Mouse (Mus musculus): ENCODE data around the gene Eif2b2. TPM values are rescaled to one million over a fixed set of nuclear protein-coding genes. Genes with fewer than 3 reads are reported as not detected.

Eif2b2 gene
- polyA plus RNA-seq, 1 experiment from 2014 or later: 64.9 TPM

DNA sequence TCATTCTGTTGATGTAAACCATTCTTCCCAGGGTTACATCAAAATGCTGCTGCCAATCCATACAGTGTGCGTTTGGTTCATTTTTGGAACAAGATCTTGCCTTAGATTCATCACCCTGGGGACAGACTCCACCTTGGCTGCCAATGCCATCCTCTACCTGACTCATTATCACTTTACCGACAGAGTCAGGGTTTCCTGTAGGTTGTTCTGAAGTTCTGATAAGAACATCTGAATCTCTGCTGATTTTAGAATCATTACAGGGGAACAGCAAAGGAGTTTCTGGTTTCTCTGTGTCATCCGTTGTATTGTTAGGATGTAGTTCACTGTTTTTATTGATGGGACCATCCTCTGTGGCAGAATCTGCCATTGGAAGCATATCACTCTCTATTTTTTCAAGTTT, 47.0 kb downstream of the Eif2b2 start:
- no peak overlapping the region for H3K9ac ChIP-seq (replicated peaks; ENCODE audit: low read depth)
- H3K4me1 ChIP-seq (ENCODE audit: insufficient read depth, low read depth, low read length): no peaks in the 10 kb centered on the region; the same call in 1 of the 2 replicates
- H3K27me3 ChIP-seq (replicated peaks; ENCODE audit: insufficient read depth, low read length): no peaks in the 10 kb centered on the region
- no peak overlapping the region for H3K4me2 ChIP-seq (replicated peaks; ENCODE audit: low read depth, low read length)
- H3K27ac ChIP-seq (ENCODE audit: low read length): no peak overlapping the region
- TF ChIP-seq EP300 (IDR thresholded peaks at IDR 0.05): no peak
- TF ChIP-seq CTCF (IDR thresholded peaks at IDR 0.05): no peak
- no peaks in the 10 kb centered on the region for H3K9me3 ChIP-seq (ENCODE audit: low read length)
- no peak overlapping the region for H3K4me3 ChIP-seq (ENCODE audit: low read depth, low read length)
- no peak for ATAC-seq
- WGBS: 84% methylated on average over 3 of the region's 3 CpGs
- no peaks in the 10 kb centered on the region for H3K36me3 ChIP-seq (ENCODE audit: insufficient read depth, low read length)
- DNase-seq (ENCODE audit: low spot score): no peak

DNA sequence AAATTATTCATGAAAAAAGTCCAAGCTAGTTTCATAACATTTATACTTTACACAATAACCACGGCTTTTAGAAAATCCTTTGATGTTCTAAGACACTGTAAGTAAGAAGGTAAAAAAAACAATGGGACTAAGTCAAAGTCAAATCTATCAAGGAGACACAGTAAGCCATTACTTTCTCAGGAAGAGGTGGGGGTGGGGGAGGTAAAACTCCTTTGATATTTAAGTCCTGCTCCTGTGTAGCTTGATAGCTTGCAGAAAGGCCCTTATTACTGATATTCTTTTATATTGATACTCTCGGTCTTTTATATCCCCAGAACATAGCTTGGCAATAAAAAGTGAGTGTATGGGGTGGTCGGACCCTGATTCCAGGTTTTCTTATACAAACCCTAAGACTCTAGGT, 50.5 kb downstream of the Eif2b2 start:
- Histone ChIP-seq H3K4me3 (ENCODE audit: low read depth, low read length) (peak overlapping the region; percentile 53), H3K4me1 (ENCODE audit: insufficient read depth, low read depth, low read length) (no peaks in the 10 kb centered on the region; the same call in 1 of the 2 replicates), H3K27me3 (replicated peaks; ENCODE audit: insufficient read depth, low read length) (no peaks in the 10 kb centered on the region), H3K36me3 (ENCODE audit: insufficient read depth, low read length) (no peaks in the 10 kb centered on the region), H3K9ac (replicated peaks; ENCODE audit: low read depth) (peak overlapping the region; percentile 46), H3K27ac (ENCODE audit: low read length) (no peak overlapping the region), H3K9me3 (ENCODE audit: low read length) (no peaks in the 10 kb centered on the region), H3K4me2 (replicated peaks; ENCODE audit: low read depth, low read length) (peak overlapping the region; percentile 50)
- no peak for ATAC-seq
- WGBS: 43% methylated on average over 3 of the region's 3 CpGs
- TF ChIP-seq EP300 (IDR thresholded peaks at IDR 0.05): no peak
- no peak for TF ChIP-seq CTCF (IDR thresholded peaks at IDR 0.05)
- DNase-seq (ENCODE audit: low spot score): no peak

GRCm38 (mm10) chr12:85270319-85270718, 51.0 kb downstream of the Eif2b2 start, which contains the start of gene Mlh3:
Gene Mlh3, minus strand, starts transcription at chr12:85270599.
- H3K36me3 ChIP-seq (ENCODE audit: insufficient read depth, low read length): no peaks in the 10 kb centered on the region
- 3% methylated on average over 34 of the region's 35 CpGs for WGBS
- no peak for TF ChIP-seq EP300 (IDR thresholded peaks at IDR 0.05)
- TF ChIP-seq CTCF (IDR thresholded peaks at IDR 0.05): peak; percentile 69

DNA sequence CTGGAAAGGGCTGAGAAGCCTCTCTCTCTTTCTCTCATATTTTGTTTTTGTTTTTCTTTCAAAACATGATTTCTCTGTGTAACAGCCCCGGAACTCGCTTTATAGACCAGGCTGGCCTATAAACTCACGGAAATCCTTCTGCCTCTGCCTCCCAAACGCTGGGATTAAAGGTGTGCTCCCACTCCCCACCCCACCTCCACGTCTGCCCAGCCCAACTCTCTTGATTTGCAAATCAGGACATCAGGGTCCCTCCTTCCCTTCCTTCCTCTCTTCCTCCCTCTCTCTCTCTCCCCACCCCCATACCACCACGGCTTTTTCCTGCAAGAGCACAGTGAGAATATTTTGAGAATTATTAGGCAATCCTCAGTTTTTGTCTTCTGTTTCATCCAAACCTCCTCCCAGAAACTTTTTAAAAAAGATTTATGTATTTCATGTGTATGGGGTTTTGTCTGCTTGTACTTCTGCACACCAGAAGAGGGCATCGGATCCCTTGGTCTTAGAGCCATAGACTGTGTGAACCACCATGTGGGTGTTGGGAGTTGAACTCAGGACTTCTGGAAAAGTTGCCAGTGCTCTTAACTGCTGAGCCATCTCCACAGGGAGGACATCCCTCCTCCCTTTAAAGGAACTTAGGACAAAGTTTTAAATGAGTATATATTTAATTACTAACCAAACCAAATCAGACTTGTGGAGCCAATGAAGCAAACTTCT, 52.0 kb downstream of the Eif2b2 start:
- no peak for ATAC-seq
- Histone ChIP-seq H3K9ac (replicated peaks; ENCODE audit: low read depth) (no peak overlapping the region), H3K27me3 (replicated peaks; ENCODE audit: insufficient read depth, low read length) (no peaks in the 10 kb centered on the region), H3K9me3 (ENCODE audit: low read length) (no peaks in the 10 kb centered on the region), H3K36me3 (ENCODE audit: insufficient read depth, low read length) (no peaks in the 10 kb centered on the region), H3K4me2 (replicated peaks; ENCODE audit: low read depth, low read length) (no peak overlapping the region), H3K27ac (ENCODE audit: low read length) (no peak overlapping the region), H3K4me1 (ENCODE audit: insufficient read depth, low read depth, low read length) (no peaks in the 10 kb centered on the region; the same call in 1 of the 2 replicates), H3K4me3 (ENCODE audit: low read depth, low read length) (no peak overlapping the region)
- 76% methylated on average over 7 of the region's 7 CpGs for WGBS
- TF ChIP-seq CTCF (IDR thresholded peaks at IDR 0.05) (no peak), EP300 (IDR thresholded peaks at IDR 0.05) (no peak)
- DNase-seq (ENCODE audit: low spot score): no peak

More at GRCm38 (mm10) chr12:85270319-85270718, 51.0 kb downstream of the Eif2b2 start, which contains the start of gene Mlh3:
- Histone ChIP-seq H3K27me3 (replicated peaks; ENCODE audit: insufficient read depth, low read length) (no peaks in the 10 kb centered on the region), H3K9ac (replicated peaks; ENCODE audit: low read depth) (peak within 1 kb of the TSS; percentile 46), H3K4me2 (replicated peaks; ENCODE audit: low read depth, low read length) (peak within 1 kb of the TSS; percentile 50), H3K9me3 (ENCODE audit: low read length) (no peaks in the 10 kb centered on the region), H3K4me1 (ENCODE audit: insufficient read depth, low read depth, low read length) (no peaks in the 10 kb centered on the region; the same call in 1 of the 2 replicates), H3K27ac (ENCODE audit: low read length) (no peak within 1 kb of the TSS), H3K4me3 (ENCODE audit: low read depth, low read length) (peak within 1 kb of the TSS; percentile 53)
- DNase-seq (ENCODE audit: low spot score): peak; percentile 91
- peak; percentile 87 for ATAC-seq

- H3K4me1 ChIP-seq (ENCODE audit: insufficient read depth, low read depth, low read length): no peaks in the 10 kb centered on the region; the same call in 1 of the 2 replicates
- no peaks in the 10 kb centered on the region for H3K27me3 ChIP-seq (replicated peaks; ENCODE audit: insufficient read depth, low read length)
- no peak for ATAC-seq
- no peak overlapping the region for H3K27ac ChIP-seq (ENCODE audit: low read length)
- no peaks in the 10 kb centered on the region for H3K9me3 ChIP-seq (ENCODE audit: low read length)
- 51% methylated on average over 4 of the region's 4 CpGs for WGBS
- no peak for TF ChIP-seq CTCF (IDR thresholded peaks at IDR 0.05)
- no peak for TF ChIP-seq EP300 (IDR thresholded peaks at IDR 0.05)
- no peak overlapping the region for H3K4me3 ChIP-seq (ENCODE audit: low read depth, low read length)
- H3K9ac ChIP-seq (replicated peaks; ENCODE audit: low read depth): no peak overlapping the region
- no peak overlapping the region for H3K4me2 ChIP-seq (replicated peaks; ENCODE audit: low read depth, low read length)
- H3K36me3 ChIP-seq (ENCODE audit: insufficient read depth, low read length): no peaks in the 10 kb centered on the region
- no peak for DNase-seq (ENCODE audit: low spot score)
Observed at GRCm38 (mm10) chr12:85271843-85272206, 52.5 kb downstream of the Eif2b2 start.

GRCm38 (mm10) chr12:85273508-85273907, 54.2 kb downstream of the Eif2b2 start:
- H3K9ac ChIP-seq (replicated peaks; ENCODE audit: low read depth): no peak overlapping the region
- ATAC-seq: peak; percentile 35; the same call in 1 of the 2 replicates
- peak; percentile 49 for DNase-seq (ENCODE audit: low spot score)

More at GRCm38 (mm10) chr12:85273508-85273907, 54.2 kb downstream of the Eif2b2 start:
- no peak for TF ChIP-seq CTCF (IDR thresholded peaks at IDR 0.05)
- TF ChIP-seq EP300 (IDR thresholded peaks at IDR 0.05): no peak
- WGBS: 41% methylated on average over 10 of the region's 10 CpGs
- no peaks in the 10 kb centered on the region for H3K9me3 ChIP-seq (ENCODE audit: low read length)
- no peak overlapping the region for H3K4me3 ChIP-seq (ENCODE audit: low read depth, low read length)
- H3K27me3 ChIP-seq (replicated peaks; ENCODE audit: insufficient read depth, low read length): no peaks in the 10 kb centered on the region
- H3K4me1 ChIP-seq (ENCODE audit: insufficient read depth, low read depth, low read length): no peaks in the 10 kb centered on the region; the same call in 1 of the 2 replicates
- no peak overlapping the region for H3K4me2 ChIP-seq (replicated peaks; ENCODE audit: low read depth, low read length)
- H3K36me3 ChIP-seq (ENCODE audit: insufficient read depth, low read length): no peaks in the 10 kb centered on the region
- H3K27ac ChIP-seq (ENCODE audit: low read length): no peak overlapping the region

Small RNAs within 50 kb of the gene (microRNA-seq; reads per million reads assigned to microRNA genes)
- not detected for gene Mir6938

Other genes starting within 250 kb of the Eif2b2 start
- 97.1 and 114 TPM in 2 replicates for gene Fcf1, start 248.6 kb upstream of the Eif2b2 start, polyA plus RNA-seq (2015; fragmentation: Nextera tagmentation; extraction: Ambion mirVana)
- gene Arel1, start 248.6 kb upstream of the Eif2b2 start, polyA plus RNA-seq (2015; fragmentation: Nextera tagmentation; extraction: Ambion mirVana): 7.3 and 7.8 TPM in 2 replicates
- 12.3 and 15.8 TPM in 2 replicates for gene Ylpm1, start 223.2 kb upstream of the Eif2b2 start, polyA plus RNA-seq (2015; fragmentation: Nextera tagmentation; extraction: Ambion mirVana)
- gene Prox2, start 108.7 kb upstream of the Eif2b2 start, polyA plus RNA-seq (2015; fragmentation: Nextera tagmentation; extraction: Ambion mirVana): 3.7 and 5.6 TPM in 2 replicates
- 70.7 and 72.5 TPM in 2 replicates for gene Dlst, start 108.6 kb upstream of the Eif2b2 start, polyA plus RNA-seq (2015; fragmentation: Nextera tagmentation; extraction: Ambion mirVana)
- gene Rps6kl1, start 68.2 kb upstream of the Eif2b2 start, polyA plus RNA-seq (2015; fragmentation: Nextera tagmentation; extraction: Ambion mirVana): 0.82 and 0.83 TPM in 2 replicates
- 12.7 and 19.0 TPM in 2 replicates for gene Pgf, start 41.7 kb upstream of the Eif2b2 start, polyA plus RNA-seq (2015; fragmentation: Nextera tagmentation; extraction: Ambion mirVana)
- gene Mlh3, start 51.1 kb downstream of the Eif2b2 start, polyA plus RNA-seq (2015; fragmentation: Nextera tagmentation; extraction: Ambion mirVana): 4.2 and 5.0 TPM in 2 replicates
- 54.9 and 68.2 TPM in 2 replicates for gene Acyp1, start 69.0 kb downstream of the Eif2b2 start, polyA plus RNA-seq (2015; fragmentation: Nextera tagmentation; extraction: Ambion mirVana)
- gene Zc2hc1c, start 69.1 kb downstream of the Eif2b2 start, polyA plus RNA-seq (2015; fragmentation: Nextera tagmentation; extraction: Ambion mirVana): 2.6 and 2.7 TPM in 2 replicates
- 11.1 and 11.5 TPM in 2 replicates for gene Nek9, start 119.9 kb downstream of the Eif2b2 start, polyA plus RNA-seq (2015; fragmentation: Nextera tagmentation; extraction: Ambion mirVana)
- gene Tmed10, start 155.4 kb downstream of the Eif2b2 start, polyA plus RNA-seq (2015; fragmentation: Nextera tagmentation; extraction: Ambion mirVana): 329 and 354 TPM in 2 replicates

Data from lung, postnatal 0 days (tissue).